In the genomic region with DNA sequence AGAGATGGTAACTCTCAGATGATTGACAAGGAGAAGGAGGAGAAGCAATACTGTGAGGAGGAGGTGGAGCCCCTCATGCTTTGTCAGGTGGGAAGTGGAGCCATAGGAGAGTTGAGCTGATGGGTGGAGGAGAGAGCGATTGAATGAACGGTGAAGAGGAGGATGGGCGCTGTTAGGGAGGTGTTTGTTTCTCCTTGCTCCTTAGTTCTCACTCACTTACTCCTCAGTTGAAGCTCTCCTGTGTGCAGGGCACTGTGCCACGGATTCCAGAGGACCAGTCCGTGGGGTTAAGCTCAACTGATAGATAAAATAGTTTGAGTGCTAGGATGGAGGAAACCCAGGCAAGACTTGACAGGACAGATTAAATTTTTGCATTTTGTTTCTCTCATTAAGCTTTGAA, we compare ENCODE assay signal across 18 mouse cellular contexts. TPM values are rescaled to one million over a fixed set of nuclear protein-coding genes. Genes with fewer than 3 reads are reported as not detected.
DNase-seq lines count a peak whose midpoint lies in the region; ATAC-seq and TF ChIP-seq lines count a peak whose summit lies in the region.
"Had no signal": no experiment of that assay in that cellular context is flagged by ENCODE, and none has a peak within 500 bp of the region (broad histone marks: within the 10 kb centered on the region; RNA-seq: fewer than 3 reads in every experiment).

No protein-coding gene starts in this region.

- H3K36me3 ChIP-seq in heart, embryonic 11.5 days (ENCODE audit: control insufficient read depth, insufficient read depth, low read length): no peaks in the 10 kb centered on the region
- no peaks in the 10 kb centered on the region for H3K36me3 ChIP-seq in intestine, embryonic 14.5 days (ENCODE audit: control insufficient read depth, insufficient read depth, low read length)
- no peaks in the 10 kb centered on the region for H3K36me3 ChIP-seq in intestine, embryonic 16.5 days (ENCODE audit: control insufficient read depth, insufficient read depth, low read length)
- H3K36me3 ChIP-seq in stomach, postnatal 0 days (ENCODE audit: control insufficient read depth, insufficient read depth, low read length): no peaks in the 10 kb centered on the region
- H3K36me3 ChIP-seq: hindbrain, embryonic 13.5 days; intestine, embryonic 15.5 days had no signal

- H3K4me1 ChIP-seq in heart, embryonic 11.5 days (ENCODE audit: control insufficient read depth, insufficient read depth, low read length): peaks cover 82% of the 10 kb centered on the region
- peaks cover 51% of the 10 kb centered on the region for H3K4me1 ChIP-seq in intestine, embryonic 14.5 days (replicated peaks; ENCODE audit: control insufficient read depth, insufficient read depth, low read length)
- H3K4me1 ChIP-seq in intestine, embryonic 16.5 days (ENCODE audit: control insufficient read depth, insufficient read depth, low read length): peaks cover 52% of the 10 kb centered on the region
- H3K4me1 ChIP-seq in brown adipose tissue, adult 24 weeks (ENCODE audit: control insufficient read depth, insufficient read depth, insufficient read length, low read length): peaks cover 47% of the 10 kb centered on the region
- peaks cover 21% of the 10 kb centered on the region for H3K4me1 ChIP-seq in stomach, postnatal 0 days (replicated peaks; ENCODE audit: control insufficient read depth, insufficient read depth)

- no peak overlapping the region for H3K4me2 ChIP-seq in heart, embryonic 11.5 days
- H3K4me2 ChIP-seq in intestine, embryonic 14.5 days (ENCODE audit: low read length): no peak overlapping the region
- no peak overlapping the region for H3K4me2 ChIP-seq in intestine, embryonic 16.5 days (ENCODE audit: low read depth, low read length)
- no peak overlapping the region for H3K4me2 ChIP-seq in stomach, postnatal 0 days (replicated peaks; ENCODE audit: low read depth)
- H3K4me2 ChIP-seq: forebrain, embryonic 13.5 days; hindbrain, embryonic 13.5 days; intestine, embryonic 15.5 days had no signal

- no peak for TF ChIP-seq CTCF in stomach, postnatal 0 days (IDR thresholded peaks at IDR 0.05; ENCODE audit: low read depth)

- no peak overlapping the region for H3K9ac ChIP-seq in heart, embryonic 11.5 days (ENCODE audit: low read depth, low read length)
- H3K9ac ChIP-seq in intestine, embryonic 14.5 days (ENCODE audit: low read length): no peak overlapping the region
- no peak overlapping the region for H3K9ac ChIP-seq in intestine, embryonic 16.5 days (ENCODE audit: low read depth, low read length)
- H3K9ac ChIP-seq in stomach, postnatal 0 days (ENCODE audit: low read length): no peak overlapping the region
- H3K9ac ChIP-seq: forebrain, embryonic 13.5 days; forebrain, postnatal 0 days; hindbrain, embryonic 13.5 days; intestine, embryonic 15.5 days had no signal

- H3K27ac ChIP-seq in heart, embryonic 11.5 days (ENCODE audit: low read depth, low read length): peak overlapping the region; percentile 47; the same call in 1 of the 2 replicates
- no peak overlapping the region for H3K27ac ChIP-seq in intestine, embryonic 14.5 days (ENCODE audit: low read depth)
- H3K27ac ChIP-seq in intestine, embryonic 16.5 days (ENCODE audit: low read length): no peak overlapping the region
- peak overlapping the region; percentile 65 for H3K27ac ChIP-seq in brown adipose tissue, adult 24 weeks (replicated peaks; ENCODE audit: low read depth, low read length)
- no peak overlapping the region for H3K27ac ChIP-seq in stomach, postnatal 0 days (replicated peaks)
- H3K27ac ChIP-seq: forebrain, embryonic 13.5 days; hindbrain, embryonic 13.5 days; hindbrain, postnatal 0 days; intestine, embryonic 15.5 days had no signal

- ATAC-seq in heart, embryonic 11.5 days (replicated peaks; ENCODE audit: insufficient number of reproducible peaks, low FRiP score, low TSS enrichment): no peak
- no peak for ATAC-seq in intestine, embryonic 14.5 days (replicated peaks; ENCODE audit: low FRiP score, low TSS enrichment, low read depth)
- ATAC-seq in intestine, embryonic 16.5 days: no peak
- ATAC-seq in stomach, postnatal 0 days (ENCODE audit: low FRiP score, low TSS enrichment): no peak
- ATAC-seq: forebrain, embryonic 13.5 days; forebrain, postnatal 0 days; hindbrain, postnatal 0 days; intestine, embryonic 15.5 days had no signal

- no peak overlapping the region for H3K4me3 ChIP-seq in heart, embryonic 11.5 days (ENCODE audit: low read depth, low read length)
- H3K4me3 ChIP-seq in intestine, embryonic 14.5 days (ENCODE audit: low read depth, low read length): no peak overlapping the region
- no peak overlapping the region for H3K4me3 ChIP-seq in intestine, embryonic 16.5 days (ENCODE audit: low read length)
- no peak overlapping the region for H3K4me3 ChIP-seq in brown adipose tissue, adult 24 weeks (ENCODE audit: insufficient read depth, low read depth, low read length)
- H3K4me3 ChIP-seq in stomach, postnatal 0 days (ENCODE audit: low read depth, low read length): no peak overlapping the region
- H3K4me3 ChIP-seq: forebrain, embryonic 13.5 days; hindbrain, embryonic 13.5 days; intestine, embryonic 15.5 days had no signal

- no peak for DNase-seq in heart, adult 18-20 months
- DNase-seq in intestine, embryonic 14.5 days (ENCODE audit: low spot score): peak; percentile 42
- DNase-seq in stomach, postnatal 0 days (ENCODE audit: low spot score): peak; percentile 13
- no peak for DNase-seq in ovary, postnatal 10 days (ENCODE audit: low spot score)
- DNase-seq: adrenal gland, adult 8-10 months; cerebellum, adult 18-20 months; cerebellum, adult 9-11 months; cerebellum, postnatal 36 days; forebrain, postnatal 0 days; gastrocnemius, postnatal 14 days; kidney, adult 2 months had no signal

- WGBS in heart, embryonic 11.5 days (ENCODE audit: insufficient replicate concordance): 40% methylated on average over 5 of the region's 5 CpGs
- WGBS in intestine, embryonic 14.5 days: 77% methylated on average over 5 of the region's 5 CpGs
- WGBS in intestine, embryonic 16.5 days: 75% methylated on average over 5 of the region's 5 CpGs
- 65% methylated on average over 5 of the region's 5 CpGs for WGBS in stomach, postnatal 0 days

- TF ChIP-seq EP300 in stomach, postnatal 0 days (optimal IDR thresholded peaks at IDR 0.05): no peak

- no peaks in the 10 kb centered on the region for H3K27me3 ChIP-seq in heart, embryonic 11.5 days (ENCODE audit: control insufficient read depth, insufficient read depth, low read length)
- H3K27me3 ChIP-seq in intestine, embryonic 14.5 days (replicated peaks; ENCODE audit: control insufficient read depth, insufficient read depth, low read length): no peaks in the 10 kb centered on the region
- H3K27me3 ChIP-seq in intestine, embryonic 16.5 days (replicated peaks; ENCODE audit: control insufficient read depth, insufficient read depth, low read length): no peaks in the 10 kb centered on the region
- H3K27me3 ChIP-seq in stomach, postnatal 0 days (ENCODE audit: control insufficient read depth, insufficient read depth, low read length): no peaks in the 10 kb centered on the region
- H3K27me3 ChIP-seq: forebrain, embryonic 13.5 days; hindbrain, embryonic 13.5 days; intestine, embryonic 15.5 days had no signal

- H3K9me3 ChIP-seq in heart, embryonic 11.5 days (replicated peaks; ENCODE audit: control insufficient read depth, low read length): no peaks in the 10 kb centered on the region
- H3K9me3 ChIP-seq in intestine, embryonic 14.5 days (ENCODE audit: control insufficient read depth, low read length): no peaks in the 10 kb centered on the region
- H3K9me3 ChIP-seq in intestine, embryonic 16.5 days (ENCODE audit: control insufficient read depth, low read length): no peaks in the 10 kb centered on the region
- no peaks in the 10 kb centered on the region for H3K9me3 ChIP-seq in stomach, postnatal 0 days (ENCODE audit: control insufficient read depth, low read length)
- H3K9me3 ChIP-seq: forebrain, embryonic 13.5 days; hindbrain, embryonic 13.5 days; intestine, embryonic 15.5 days had no signal

RNA-seq across cellular contexts. Expression of a gene that starts 22.6 kb away (rescaled TPM):
- 33.5 and 37.2 TPM in 2 replicates for polyA plus RNA-seq in heart, embryonic 11.5 days (2014; fragmentation: Nextera tagmentation; extraction: Ambion mirVana)
- total RNA-seq in heart, adult 18-20 months (2021): 10 to 100 TPM in 1 of 2 experiments, 1 to 10 TPM in 1; 8.4 to 10.5 TPM
- 41.6 and 43.0 TPM in 2 replicates for polyA plus RNA-seq in intestine, embryonic 14.5 days (2014; fragmentation: Nextera tagmentation; extraction: Ambion mirVana)
- polyA plus RNA-seq in intestine, embryonic 16.5 days (2015; fragmentation: Nextera tagmentation; extraction: Ambion mirVana): 20.1 and 21.2 TPM in 2 replicates
- polyA plus RNA-seq in brown adipose tissue, adult 24 weeks (2012; ENCODE audit: insufficient read depth, insufficient read length, missing spikeins): 23.9 and 29.7 TPM in 2 replicates
- polyA plus RNA-seq in stomach, postnatal 0 days (2015; fragmentation: Nextera tagmentation; extraction: Ambion mirVana): 9.2 and 9.7 TPM in 2 replicates

Comparison
In these comparisons a context has a peak if more than half of its experiments do, and no peak if none do; other contexts are left out.
1. H3K27ac ChIP-seq: peak in heart, embryonic 11.5 days (single experiment) and brown adipose tissue, adult 24 weeks (single experiment); none in intestine, embryonic 14.5 days (single experiment), intestine, embryonic 16.5 days (single experiment) and stomach, postnatal 0 days (single experiment).
2. DNase-seq: peak in intestine, embryonic 14.5 days (single experiment) and stomach, postnatal 0 days (single experiment); none in heart, adult 18-20 months (0 of 2) and ovary, postnatal 10 days (single experiment).